Mouse (Mus musculus) ES-E14 (cell line): Measurements from ENCODE around the gene Rgsl1.

Experiments used
- CHD2 ChIP-seq: IDR thresholded peaks from 2 replicates; pipeline ENCODE4 v1.6.1; 2014; ENCODE audit warnings: mild to moderate bottlenecking, low read depth, low read length, inconsistent platforms
- ZNF384 ChIP-seq: IDR thresholded peaks from 2 replicates; pipeline ENCODE4 v1.6.1; 2012; ENCODE audit warnings: low read depth, low read length, inconsistent platforms

DNA sequence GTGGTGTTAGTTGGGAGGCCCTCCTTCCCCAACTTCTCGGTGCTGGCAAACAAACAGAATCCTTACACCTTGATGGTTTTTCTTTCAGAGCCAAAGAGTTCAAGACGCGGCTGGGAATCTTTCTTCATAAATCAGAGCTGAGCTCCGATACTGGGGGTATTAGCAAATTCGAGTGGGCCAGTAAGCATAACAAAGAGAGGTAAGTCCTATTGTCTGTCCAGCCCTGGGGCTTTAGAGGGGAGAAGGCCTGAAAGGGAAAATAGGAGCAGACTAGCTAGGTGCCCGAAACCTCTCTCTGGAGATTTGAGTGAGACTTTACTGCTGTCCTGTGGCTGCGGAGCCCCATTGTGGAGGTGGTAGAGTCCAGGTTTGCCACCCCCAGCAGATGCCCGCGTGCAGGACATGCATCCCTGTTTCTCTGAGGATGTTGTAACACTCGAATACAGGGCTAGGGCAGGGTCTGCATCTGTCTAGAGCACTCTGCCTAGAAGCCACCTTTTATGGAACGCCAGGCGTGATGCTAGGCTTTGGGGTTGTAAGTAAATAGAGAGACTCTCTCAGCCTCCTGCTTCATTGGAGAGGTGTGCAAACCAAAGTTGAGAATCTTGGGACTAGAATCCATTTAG, 103.1 kb downstream of the Rgsl1 start:
- TF ChIP-seq CHD2 (no peak), ZNF384 (no peak)
